Mouse (Mus musculus): ENCODE results near the gene Nt5dc2. TPM values are rescaled to one million over a fixed set of nuclear protein-coding genes. Genes with fewer than 3 reads are reported as not detected.
A peak's percentile ranks its signal among the peaks of the same experiment; 100 is the strongest.

Gene Nt5dc2
- polyA plus RNA-seq, 1 experiment from 2014 or later: 324 TPM

GRCm38 (mm10) chr14:31114011-31114410 lies 16.8 kb upstream of the Nt5dc2 start:
- 72% methylated on average over 3 of the region's 3 CpGs for WGBS

GRCm38 (mm10) chr14:31115522-31115921 lies 15.3 kb upstream of the Nt5dc2 start:
- 61% methylated on average over 2 of the region's 2 CpGs for WGBS
- no peak for ATAC-seq (ENCODE audit: insufficient number of reproducible peaks, insufficient read depth, low FRiP score, low read depth)
- Histone ChIP-seq H3K4me1 (ENCODE audit: control insufficient read depth, insufficient read depth, low read length) (no peaks in the 10 kb centered on the region), H3K4me2 (replicated peaks; ENCODE audit: low read depth, low read length) (no peak overlapping the region), H3K27ac (ENCODE audit: low read length) (no peak overlapping the region), H3K27me3 (ENCODE audit: control insufficient read depth, insufficient read depth, low read length) (no peaks in the 10 kb centered on the region), H3K36me3 (ENCODE audit: control insufficient read depth, insufficient read depth, low read length) (peaks cover 54% of the 10 kb centered on the region), H3K4me3 (ENCODE audit: low read depth, low read length) (no peak overlapping the region), H3K9ac (replicated peaks; ENCODE audit: low read depth, low read length) (no peak overlapping the region), H3K9me3 (ENCODE audit: control insufficient read depth, low read depth, low read length) (no peaks in the 10 kb centered on the region)

More at GRCm38 (mm10) chr14:31114011-31114410, 16.8 kb upstream of the Nt5dc2 start:
- ATAC-seq (ENCODE audit: insufficient number of reproducible peaks, insufficient read depth, low FRiP score, low read depth): no peak
- Histone ChIP-seq H3K4me1 (ENCODE audit: control insufficient read depth, insufficient read depth, low read length) (no peaks in the 10 kb centered on the region), H3K27me3 (ENCODE audit: control insufficient read depth, insufficient read depth, low read length) (no peaks in the 10 kb centered on the region), H3K9me3 (ENCODE audit: control insufficient read depth, low read depth, low read length) (no peaks in the 10 kb centered on the region), H3K4me3 (ENCODE audit: low read depth, low read length) (no peak overlapping the region), H3K36me3 (ENCODE audit: control insufficient read depth, insufficient read depth, low read length) (peaks cover 64% of the 10 kb centered on the region), H3K4me2 (replicated peaks; ENCODE audit: low read depth, low read length) (no peak overlapping the region), H3K9ac (replicated peaks; ENCODE audit: low read depth, low read length) (no peak overlapping the region), H3K27ac (ENCODE audit: low read length) (no peak overlapping the region)

GRCm38 (mm10) chr14:31125106-31126075 lies 5.5 kb upstream of the Nt5dc2 start:
- Histone ChIP-seq H3K4me2 (replicated peaks; ENCODE audit: low read depth, low read length) (no peak overlapping the region), H3K9ac (replicated peaks; ENCODE audit: low read depth, low read length) (no peak overlapping the region), H3K9me3 (ENCODE audit: control insufficient read depth, low read depth, low read length) (no peaks in the 10 kb centered on the region), H3K36me3 (ENCODE audit: control insufficient read depth, insufficient read depth, low read length) (peaks cover 9% of the 10 kb centered on the region), H3K27ac (ENCODE audit: low read length) (no peak overlapping the region; the same call in 1 of the 2 replicates), H3K4me3 (ENCODE audit: low read depth, low read length) (no peak overlapping the region), H3K4me1 (ENCODE audit: control insufficient read depth, insufficient read depth, low read length) (peaks cover 14% of the 10 kb centered on the region; the same call in 1 of the 2 replicates), H3K27me3 (ENCODE audit: control insufficient read depth, insufficient read depth, low read length) (no peaks in the 10 kb centered on the region)
- WGBS: 59% methylated on average over 9 of the region's 9 CpGs
- no peak for ATAC-seq (ENCODE audit: insufficient number of reproducible peaks, insufficient read depth, low FRiP score, low read depth)

- H3K4me2 ChIP-seq (replicated peaks; ENCODE audit: low read depth, low read length): no peak overlapping the region
- ATAC-seq (ENCODE audit: insufficient number of reproducible peaks, insufficient read depth, low FRiP score, low read depth): no peak
These were observed 4.0 kb upstream of the Nt5dc2 start for GRCm38 (mm10) chr14:31126826-31127225.

GRCm38 (mm10) chr14:31128101-31128825 lies 2.6 kb upstream of the Nt5dc2 start:
- under 1% methylated on average over 23 of the region's 23 CpGs for WGBS

More at GRCm38 (mm10) chr14:31126826-31127225, 4.0 kb upstream of the Nt5dc2 start:
- Histone ChIP-seq H3K27me3 (ENCODE audit: control insufficient read depth, insufficient read depth, low read length) (no peaks in the 10 kb centered on the region), H3K36me3 (ENCODE audit: control insufficient read depth, insufficient read depth, low read length) (peaks cover 2% of the 10 kb centered on the region; the same call in 1 of the 2 replicates), H3K9ac (replicated peaks; ENCODE audit: low read depth, low read length) (no peak overlapping the region), H3K27ac (ENCODE audit: low read length) (no peak overlapping the region), H3K4me1 (ENCODE audit: control insufficient read depth, insufficient read depth, low read length) (peaks cover 15% of the 10 kb centered on the region), H3K9me3 (ENCODE audit: control insufficient read depth, low read depth, low read length) (no peaks in the 10 kb centered on the region), H3K4me3 (ENCODE audit: low read depth, low read length) (no peak overlapping the region)
- WGBS: 88% methylated on average over 8 of the region's 8 CpGs

GRCm38 (mm10) chr14:31128826-31129219 lies 2.0 kb upstream of the Nt5dc2 start, which contains the start of gene Smim4:
TSS of gene Smim4 (minus strand) at chr14:31128956.
- peak within 1 kb of the TSS; percentile 66 for H3K4me3 ChIP-seq (ENCODE audit: low read depth, low read length)
- WGBS: under 1% methylated on average over 33 of the region's 33 CpGs
- H3K9ac ChIP-seq (replicated peaks; ENCODE audit: low read depth, low read length): peak within 1 kb of the TSS; percentile 52
- peak; percentile 95 for ATAC-seq (ENCODE audit: insufficient number of reproducible peaks, insufficient read depth, low FRiP score, low read depth)
- H3K9me3 ChIP-seq (ENCODE audit: control insufficient read depth, low read depth, low read length): no peaks in the 10 kb centered on the region
- H3K36me3 ChIP-seq (ENCODE audit: control insufficient read depth, insufficient read depth, low read length): no peaks in the 10 kb centered on the region
- H3K27ac ChIP-seq (ENCODE audit: low read length): peak within 1 kb of the TSS; percentile 87; the same call in 1 of the 2 replicates
- H3K4me2 ChIP-seq (replicated peaks; ENCODE audit: low read depth, low read length): peak within 1 kb of the TSS; percentile 85
- no peaks in the 10 kb centered on the region for H3K27me3 ChIP-seq (ENCODE audit: control insufficient read depth, insufficient read depth, low read length)
- H3K4me1 ChIP-seq (ENCODE audit: control insufficient read depth, insufficient read depth, low read length): peaks cover 35% of the 10 kb centered on the region

More at GRCm38 (mm10) chr14:31128101-31128825, 2.6 kb upstream of the Nt5dc2 start:
- H3K9me3 ChIP-seq (ENCODE audit: control insufficient read depth, low read depth, low read length): no peaks in the 10 kb centered on the region
- peak overlapping the region; percentile 74; the same call in 1 of the 2 replicates for H3K27ac ChIP-seq (ENCODE audit: low read length)
- peak overlapping the region; percentile 85 for H3K4me2 ChIP-seq (replicated peaks; ENCODE audit: low read depth, low read length)
- peak overlapping the region; percentile 66 for H3K4me3 ChIP-seq (ENCODE audit: low read depth, low read length)
- H3K36me3 ChIP-seq (ENCODE audit: control insufficient read depth, insufficient read depth, low read length): no peaks in the 10 kb centered on the region
- no peaks in the 10 kb centered on the region for H3K27me3 ChIP-seq (ENCODE audit: control insufficient read depth, insufficient read depth, low read length)
- peaks cover 30% of the 10 kb centered on the region for H3K4me1 ChIP-seq (ENCODE audit: control insufficient read depth, insufficient read depth, low read length)
- H3K9ac ChIP-seq (replicated peaks; ENCODE audit: low read depth, low read length): peak overlapping the region; percentile 52
- no peak for ATAC-seq (ENCODE audit: insufficient number of reproducible peaks, insufficient read depth, low FRiP score, low read depth)

- ATAC-seq (ENCODE audit: insufficient number of reproducible peaks, insufficient read depth, low FRiP score, low read depth): no peak
- H3K27ac ChIP-seq (ENCODE audit: low read length): peak overlapping the region; percentile 87
- H3K4me2 ChIP-seq (replicated peaks; ENCODE audit: low read depth, low read length): peak overlapping the region; percentile 85
- H3K9me3 ChIP-seq (ENCODE audit: control insufficient read depth, low read depth, low read length): no peaks in the 10 kb centered on the region
- H3K4me3 ChIP-seq (ENCODE audit: low read depth, low read length): peak overlapping the region; percentile 66
- WGBS: 65% methylated on average over 15 of the region's 15 CpGs
- no peaks in the 10 kb centered on the region for H3K27me3 ChIP-seq (ENCODE audit: control insufficient read depth, insufficient read depth, low read length)
- H3K4me1 ChIP-seq (ENCODE audit: control insufficient read depth, insufficient read depth, low read length): peaks cover 36% of the 10 kb centered on the region
- H3K9ac ChIP-seq (replicated peaks; ENCODE audit: low read depth, low read length): no peak overlapping the region
- peaks cover under 1% of the 10 kb centered on the region; the same call in 1 of the 2 replicates for H3K36me3 ChIP-seq (ENCODE audit: control insufficient read depth, insufficient read depth, low read length)
These were observed 1.3 kb upstream of the Nt5dc2 start for GRCm38 (mm10) chr14:31129326-31130235.
